Mouse (Mus musculus) left cerebral cortex, postnatal 14 days (tissue): ENCODE results near the gene C5ar2. TPM values are rescaled to one million over a fixed set of nuclear protein-coding genes. Genes with fewer than 3 reads are reported as not detected.
"Not testable (repeated sequence)": the region's sequence is repeated elsewhere in the genome, so short reads cannot be mapped to it uniquely, and the experiment has no call there.

Experiments
- DNase-seq, 2 experiments: peaks; one replicate each; pipeline ENCODE4 v3.0.0; 2021 to 2022; ENCODE audit warnings: low spot score in 2 of 2, mixed read lengths in 1 of 2
- intact Hi-C: fragments of 180-260 bp; cut with DNase I; formaldehyde crosslinking; loops from one replicate; pipeline ENCODE4 v1.15.1; 2025
- total RNA-seq, 2 experiments: library from RNA; stranded (reverse); gene quantifications; 2 replicates each; pipeline ENCODE4 v1.2.3; 2021

Gene C5ar2
- total RNA-seq, 2 experiments from 2014 or later, result 0.51 to 0.59 TPM

- intact Hi-C loops, result loop anchor here (5.0 kb wide), 1 partner anchor 34 kb away; no protein-coding TSS in a partner anchor
- no peak for DNase-seq
Measured at GRCm38 (mm10) chr7:16261097-16261496, 17.1 kb upstream of the C5ar2 start.

GRCm38 (mm10) chr7:16259110-16259590 is 15.2 kb upstream of the C5ar2 start, which contains the start of gene C5ar1:
Gene C5ar1, minus strand, starts transcription at chr7:16259540.
- intact Hi-C loops, result loop anchor here (10.0 kb wide), 1 partner anchor 164 kb away; the partner anchor contains the start of gene Napa
- no peak for DNase-seq

- no peak for DNase-seq
- intact Hi-C loops, result loop anchor here (10.0 kb wide), 1 partner anchor 163 kb away; the partner anchor contains the start of gene Napa
Measured at GRCm38 (mm10) chr7:16257830-16258229, 13.9 kb upstream of the C5ar2 start.

GRCm38 (mm10) chr7:16255963-16256362 is 12.0 kb upstream of the C5ar2 start:
- intact Hi-C loops, result loop anchor here (10.0 kb wide), 1 partner anchor 161 kb away; the partner anchor contains the start of gene Napa
- not testable (repeated sequence) for DNase-seq

GRCm38 (mm10) chr7:16254195-16254594 is 10.2 kb upstream of the C5ar2 start:
- intact Hi-C loops, result loop anchor here (10.0 kb wide), 1 partner anchor 159 kb away; the partner anchor contains the start of gene Napa

GRCm38 (mm10) chr7:16250687-16251086 is 6.7 kb upstream of the C5ar2 start:
- DNase-seq, result no peak
- intact Hi-C loops, result loop anchor here (10.0 kb wide), 1 partner anchor 156 kb away; the partner anchor contains the start of gene Napa

More at GRCm38 (mm10) chr7:16254195-16254594, 10.2 kb upstream of the C5ar2 start:
- no peak for DNase-seq

GRCm38 (mm10) chr7:16245958-16246357 is 2.0 kb upstream of the C5ar2 start:
- DNase-seq, result no peak
- intact Hi-C loops, result no loop called here

GRCm38 (mm10) chr7:16242198-16242597 is 1.8 kb downstream of the C5ar2 start:
- DNase-seq, result no peak
- intact Hi-C loops, result no loop called here

- intact Hi-C loops, result no loop called here
- DNase-seq, result no peak
Measured at GRCm38 (mm10) chr7:16241787-16242186, 2.2 kb downstream of the C5ar2 start.

GRCm38 (mm10) chr7:16240978-16241303 is 3.0 kb downstream of the C5ar2 start:
- intact Hi-C loops, result no loop called here
- no peak for DNase-seq

GRCm38 (mm10) chr7:16240281-16240977 is 3.5 kb downstream of the C5ar2 start:
- DNase-seq, result no peak
- intact Hi-C loops, result no loop called here

GRCm38 (mm10) chr7:16239554-16239997 is 4.4 kb downstream of the C5ar2 start:
- intact Hi-C loops, result no loop called here
- peak in 1 of 2 experiments; percentile 28 for DNase-seq

- DNase-seq, result no peak
- intact Hi-C loops, result loop anchor here (5.0 kb wide), 1 partner anchor 32 kb away; no protein-coding TSS in a partner anchor
Measured at GRCm38 (mm10) chr7:16229869-16230268, 14.1 kb downstream of the C5ar2 start.

- intact Hi-C loops, result no loop called here
- peak; percentile 95 to 96 for DNase-seq
Measured at GRCm38 (mm10) chr7:16221582-16222272, 22.2 kb downstream of the C5ar2 start, which contains the start of gene Dhx34. Gene Dhx34, minus strand, starts transcription at chr7:16222037.

- no peak for DNase-seq
- intact Hi-C loops, result no loop called here
Measured at GRCm38 (mm10) chr7:16213986-16214385, 30.0 kb downstream of the C5ar2 start.

GRCm38 (mm10) chr7:16213196-16213595 is 30.8 kb downstream of the C5ar2 start:
- DNase-seq, result no peak
- intact Hi-C loops, result no loop called here

- intact Hi-C loops, result no loop called here
- no peak for DNase-seq
Measured at GRCm38 (mm10) chr7:16210862-16211365, 33.0 kb downstream of the C5ar2 start.

GRCm38 (mm10) chr7:16208781-16209665 is 34.9 kb downstream of the C5ar2 start:
- intact Hi-C loops, result loop anchor here (10.0 kb wide), 1 partner anchor 166 kb away; no protein-coding TSS in a partner anchor
- DNase-seq, result no peak

GRCm38 (mm10) chr7:16207496-16207895 is 36.5 kb downstream of the C5ar2 start:
- peak; percentile 32 to 60 for DNase-seq
- intact Hi-C loops, result loop anchor here (10.0 kb wide), 1 partner anchor 167 kb away; no protein-coding TSS in a partner anchor
